Mouse (Mus musculus) adipose tissue, adult 10 weeks (tissue): Measurements from ENCODE around the gene Map2k3. TPM values are rescaled to one million over a fixed set of nuclear protein-coding genes. Genes with fewer than 3 reads are reported as not detected.

ENCODE experiments used
- polyA plus RNA-seq: library from polyadenylated mRNA; stranded (reverse); fragments of 350-450 nt; fragmentation: Illumina TruSeq; extraction: RNeasy Lipid Tissue Mini Kit (QIAGEN cat#74804); gene quantifications from one replicate; pipeline ENCODE4 v1.2.3, GENCODE M21; 2014; ENCODE audit warnings: low read depth, low replicate concordance

Map2k3 gene
- polyA plus RNA-seq: 36.3 TPM

DNA sequence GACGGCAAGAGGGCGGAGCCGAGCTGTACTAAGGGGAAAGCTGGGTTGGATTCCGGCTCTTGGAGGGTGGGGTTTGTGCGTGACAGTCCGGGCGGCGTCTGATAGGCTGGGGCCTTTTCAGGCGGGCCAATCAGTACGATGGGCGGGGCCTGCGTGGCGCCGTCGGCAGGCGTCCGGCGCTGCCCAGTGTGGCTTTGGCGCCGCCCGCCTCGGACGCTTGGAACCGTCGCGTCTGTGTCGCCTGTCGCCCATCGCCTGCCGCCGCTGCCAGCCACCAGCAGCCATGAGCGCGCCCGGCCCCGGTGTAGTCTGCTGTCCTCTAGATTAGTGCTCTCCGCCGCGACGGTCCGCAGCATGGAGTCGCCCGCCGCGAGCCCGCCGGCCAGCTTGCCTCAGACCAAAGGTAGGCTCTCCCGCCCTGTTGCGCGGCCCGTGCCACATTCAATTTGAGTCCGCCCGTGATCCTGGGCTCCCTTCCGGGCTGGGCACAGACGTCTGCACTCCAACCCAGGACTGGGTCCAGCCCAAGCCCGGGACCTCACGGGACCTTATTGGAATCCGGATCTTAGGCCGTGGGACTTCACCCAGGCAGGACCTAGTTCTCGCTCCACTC lies at the start of gene Map2k3:
Map2k3 (plus strand) TSS at position 165 of the 613 bp plus-strand sequence.

DNA sequence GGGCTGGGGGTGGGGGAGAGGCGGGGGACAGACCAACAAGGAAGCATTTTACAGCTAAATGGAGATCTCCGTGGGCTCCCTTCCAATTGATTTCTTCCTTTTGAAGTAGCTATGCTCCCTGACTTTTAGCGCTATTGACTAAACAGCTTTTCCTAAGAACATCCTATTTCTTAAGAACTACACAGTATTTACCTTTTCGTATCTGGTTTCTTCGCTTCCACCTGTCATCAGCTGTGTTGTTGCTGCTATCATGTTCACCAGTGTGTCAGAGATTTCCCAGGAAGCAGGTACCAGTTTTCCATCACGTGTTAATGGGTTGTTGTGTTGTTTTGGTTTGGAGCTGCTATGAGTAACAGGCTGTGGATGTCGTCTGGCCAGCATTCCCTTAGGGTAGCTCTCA lies 17.3 kb upstream of the Map2k3 start, which contains the start of gene Natd1:
Natd1 (minus strand) TSS at position 260 of the 400 bp plus-strand sequence.

Other genes with a start within 250 kb of the Map2k3 start
- gene Llgl1, start 232.3 kb upstream of the Map2k3 start, polyA plus RNA-seq: 25.4 TPM
- gene Flii, start 204.8 kb upstream of the Map2k3 start, polyA plus RNA-seq: 73.2 TPM
- gene Mief2, start 203.6 kb upstream of the Map2k3 start, polyA plus RNA-seq: 11.3 TPM
- gene Top3a, start 154.7 kb upstream of the Map2k3 start, polyA plus RNA-seq: 7.7 TPM
- 14.7 TPM for gene Smcr8, start 154.5 kb upstream of the Map2k3 start, polyA plus RNA-seq
- 7.0 TPM for gene Shmt1, start 120.3 kb upstream of the Map2k3 start, polyA plus RNA-seq
- 35.9 TPM for gene Dhrs7b, start 101.4 kb upstream of the Map2k3 start, polyA plus RNA-seq
- 30.2 TPM for gene Tmem11, start 52.8 kb upstream of the Map2k3 start, polyA plus RNA-seq
- 21.6 TPM for gene Natd1, start 17.3 kb upstream of the Map2k3 start, polyA plus RNA-seq
- 2.9 TPM for gene Kcnj12, start 90.5 kb downstream of the Map2k3 start, polyA plus RNA-seq
- 2.3 TPM for gene Tnfrsf13b, start 194.7 kb downstream of the Map2k3 start, polyA plus RNA-seq
- 49.8 TPM for gene Usp22, start 243.0 kb downstream of the Map2k3 start, polyA plus RNA-seq